Mouse (Mus musculus) yolk sac, embryonic 10.5 days (tissue): ENCODE data around the gene Cnot3.
"Not testable (repeated sequence)": the region's sequence is repeated elsewhere in the genome, so short reads cannot be mapped to it uniquely, and the experiment has no call there.

Experiments used
- DNase-seq: peaks from one replicate; pipeline ENCODE4 v3.0.0-alpha.2; 2017; ENCODE audit warnings: low spot score

The Cnot3 gene

GRCm38 (mm10) chr7:3646641-3647040 is 1.6 kb downstream of the Cnot3 start:
- DNase-seq, result no peak

- no peak for DNase-seq
These were observed 11.9 kb downstream of the Cnot3 start for GRCm38 (mm10) chr7:3656966-3657365.

- DNase-seq, result no peak
These were observed 13.5 kb downstream of the Cnot3 start for GRCm38 (mm10) chr7:3658578-3658977.

- DNase-seq, result peak; percentile 63
These were observed 19.6 kb downstream of the Cnot3 start for GRCm38 (mm10) chr7:3664524-3665214.

GRCm38 (mm10) chr7:3665215-3666114 is 20.4 kb downstream of the Cnot3 start, which contains the start of gene Leng1:
Gene Leng1, minus strand, starts transcription at chr7:3665840.
- peak; percentile 95 for DNase-seq

- DNase-seq, result peak; percentile 63
These were observed 21.9 kb downstream of the Cnot3 start for GRCm38 (mm10) chr7:3666921-3667391.

- peak; percentile 55 for DNase-seq
These were observed 29.6 kb downstream of the Cnot3 start for GRCm38 (mm10) chr7:3674507-3675227.

GRCm38 (mm10) chr7:3675228-3675548 is 30.1 kb downstream of the Cnot3 start:
- no peak for DNase-seq

- DNase-seq, result no peak
These were observed 31.3 kb downstream of the Cnot3 start for GRCm38 (mm10) chr7:3676371-3676770.

GRCm38 (mm10) chr7:3677342-3677741 is 32.3 kb downstream of the Cnot3 start, which contains the start of gene Tmc4:
Gene Tmc4, minus strand, starts transcription at chr7:3677553.
- peak; percentile 57 for DNase-seq

- no peak for DNase-seq
These were observed 39.0 kb downstream of the Cnot3 start for GRCm38 (mm10) chr7:3683908-3684550.

- DNase-seq, result no peak
These were observed 39.6 kb downstream of the Cnot3 start for GRCm38 (mm10) chr7:3684698-3685097.

- DNase-seq, result no peak
These were observed 40.5 kb downstream of the Cnot3 start for GRCm38 (mm10) chr7:3685400-3686187.

GRCm38 (mm10) chr7:3691919-3692318 is 46.9 kb downstream of the Cnot3 start:
- no peak for DNase-seq

GRCm38 (mm10) chr7:3692382-3692986 is 47.4 kb downstream of the Cnot3 start, which contains the start of gene Tsen34:
Gene Tsen34, plus strand, starts transcription at chr7:3692863.
- no peak for DNase-seq

GRCm38 (mm10) chr7:3692987-3693808 is 48.1 kb downstream of the Cnot3 start, which contains the start of gene Mboat7:
Gene Mboat7, minus strand, starts transcription at chr7:3693523.
- peak; percentile 98 for DNase-seq

GRCm38 (mm10) chr7:3693809-3694075 is 48.7 kb downstream of the Cnot3 start:
- DNase-seq, result no peak

GRCm38 (mm10) chr7:3694076-3694948 is 49.2 kb downstream of the Cnot3 start:
- peak; percentile 91 for DNase-seq

GRCm38 (mm10) chr7:3694949-3695305 is 49.9 kb downstream of the Cnot3 start:
- DNase-seq, result not testable (repeated sequence)
